Mouse (Mus musculus): ENCODE measurements around the gene Pdhb.
A peak's percentile ranks its signal among the peaks of the same experiment; 100 is the strongest.
"Not testable (repeated sequence)": the region's sequence is repeated elsewhere in the genome, so short reads cannot be mapped to it uniquely, and the experiment has no call there.

Gene Pdhb

GRCm38 (mm10) chr14:8127971-8128370 lies 44.9 kb downstream of the Pdhb start:
- no peak for DNase-seq

GRCm38 (mm10) chr14:8124046-8124881 lies 48.6 kb downstream of the Pdhb start:
- DNase-seq: no peak

- DNase-seq: not testable (repeated sequence)
Measured at GRCm38 (mm10) chr14:8123611-8124010, 49.2 kb downstream of the Pdhb start.

GRCm38 (mm10) chr14:8123141-8123540 lies 49.7 kb downstream of the Pdhb start:
- DNase-seq: peak; percentile 59

GRCm38 (mm10) chr14:8119904-8120303 lies 52.9 kb downstream of the Pdhb start:
- no peak for DNase-seq

- DNase-seq: no peak
Measured at GRCm38 (mm10) chr14:8119454-8119853, 53.4 kb downstream of the Pdhb start.

- no peak for DNase-seq
Measured at GRCm38 (mm10) chr14:8117371-8117770, 55.5 kb downstream of the Pdhb start.
